Mouse (Mus musculus): ENCODE data around the gene Kcnb1. TPM values are rescaled to one million over a fixed set of nuclear protein-coding genes. Genes with fewer than 3 reads are reported as not detected.

The Kcnb1 gene
- polyA plus RNA-seq, 1 experiment = not detected

- Histone ChIP-seq H3K36me3 (ENCODE audit: control insufficient read depth, insufficient read depth) (no peaks in the 10 kb centered on the region), H3K79me2 (ENCODE audit: control insufficient read depth, insufficient read depth) (no peaks in the 10 kb centered on the region), H3K27me3 (ENCODE audit: control insufficient read depth, insufficient read depth, insufficient read length) (peaks cover 34% of the 10 kb centered on the region), H3K4me3 (ENCODE audit: insufficient read depth, poor library complexity, severe bottlenecking) (no peak overlapping the region), H3K79me3 (ENCODE audit: low read depth) (no peaks in the 10 kb centered on the region), H3ac (ENCODE audit: control insufficient read depth, insufficient read length, low read depth) (no peak overlapping the region)
- TF ChIP-seq FOSL1 (IDR thresholded peaks at IDR 0.05; ENCODE audit: insufficient read depth, low read length, poor library complexity, severe bottlenecking) = no peak
- no peak for TF ChIP-seq CEBPB (IDR thresholded peaks at IDR 0.05; ENCODE audit: low read depth)
- TF ChIP-seq MYOD1 (IDR thresholded peaks at IDR 0.05; ENCODE audit: control insufficient read depth, insufficient read length, low read depth) = no peak
- TF ChIP-seq USF1 (IDR thresholded peaks at IDR 0.05; ENCODE audit: low read depth) = no peak
- no peak for TF ChIP-seq CTCF (IDR thresholded peaks at IDR 0.05; ENCODE audit: control insufficient read depth, insufficient read depth, insufficient read length)
- TF ChIP-seq MYOG (IDR thresholded peaks at IDR 0.05; ENCODE audit: control insufficient read depth, extremely low read depth, insufficient read length) = no peak
- TF ChIP-seq MAX (IDR thresholded peaks at IDR 0.05) = no peak
Measured at GRCm38 (mm10) chr2:167159721-167160120, 30.2 kb downstream of the Kcnb1 start.

DNA sequence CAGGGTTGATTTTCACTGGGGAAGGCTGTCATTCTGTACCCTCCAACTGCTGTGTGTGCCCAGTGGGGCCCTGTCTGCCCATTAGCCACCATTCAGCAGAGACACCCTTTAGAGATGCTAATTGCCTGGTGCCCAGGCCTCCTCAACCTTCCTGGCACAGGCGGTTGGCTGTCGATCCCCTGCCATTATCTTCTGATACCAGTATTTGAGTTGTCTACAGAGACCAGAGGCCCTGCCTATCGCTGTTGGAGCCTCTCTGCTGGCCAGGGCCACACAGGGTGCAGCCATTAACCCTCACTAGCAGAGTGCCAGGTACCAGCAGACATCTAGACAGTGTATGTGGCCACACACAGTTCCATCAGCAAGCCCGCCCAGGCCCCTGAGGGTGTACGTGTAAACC lies 31.2 kb downstream of the Kcnb1 start:
- Histone ChIP-seq H3K4me3 (ENCODE audit: insufficient read depth, poor library complexity, severe bottlenecking) (no peak overlapping the region), H3K79me3 (ENCODE audit: low read depth) (no peaks in the 10 kb centered on the region), H3K36me3 (ENCODE audit: control insufficient read depth, insufficient read depth) (no peaks in the 10 kb centered on the region), H3ac (ENCODE audit: control insufficient read depth, insufficient read length, low read depth) (no peak overlapping the region), H3K27me3 (ENCODE audit: control insufficient read depth, insufficient read depth, insufficient read length) (peaks cover 42% of the 10 kb centered on the region), H3K79me2 (ENCODE audit: control insufficient read depth, insufficient read depth) (no peaks in the 10 kb centered on the region)
- no peak for TF ChIP-seq MYOG (IDR thresholded peaks at IDR 0.05; ENCODE audit: control insufficient read depth, extremely low read depth, insufficient read length)
- TF ChIP-seq MAX (IDR thresholded peaks at IDR 0.05) = no peak
- no peak for TF ChIP-seq CTCF (IDR thresholded peaks at IDR 0.05; ENCODE audit: control insufficient read depth, insufficient read depth, insufficient read length)
- no peak for TF ChIP-seq FOSL1 (IDR thresholded peaks at IDR 0.05; ENCODE audit: insufficient read depth, low read length, poor library complexity, severe bottlenecking)
- TF ChIP-seq USF1 (IDR thresholded peaks at IDR 0.05; ENCODE audit: low read depth) = no peak
- no peak for TF ChIP-seq CEBPB (IDR thresholded peaks at IDR 0.05; ENCODE audit: low read depth)
- no peak for TF ChIP-seq MYOD1 (IDR thresholded peaks at IDR 0.05; ENCODE audit: control insufficient read depth, insufficient read length, low read depth)

DNA sequence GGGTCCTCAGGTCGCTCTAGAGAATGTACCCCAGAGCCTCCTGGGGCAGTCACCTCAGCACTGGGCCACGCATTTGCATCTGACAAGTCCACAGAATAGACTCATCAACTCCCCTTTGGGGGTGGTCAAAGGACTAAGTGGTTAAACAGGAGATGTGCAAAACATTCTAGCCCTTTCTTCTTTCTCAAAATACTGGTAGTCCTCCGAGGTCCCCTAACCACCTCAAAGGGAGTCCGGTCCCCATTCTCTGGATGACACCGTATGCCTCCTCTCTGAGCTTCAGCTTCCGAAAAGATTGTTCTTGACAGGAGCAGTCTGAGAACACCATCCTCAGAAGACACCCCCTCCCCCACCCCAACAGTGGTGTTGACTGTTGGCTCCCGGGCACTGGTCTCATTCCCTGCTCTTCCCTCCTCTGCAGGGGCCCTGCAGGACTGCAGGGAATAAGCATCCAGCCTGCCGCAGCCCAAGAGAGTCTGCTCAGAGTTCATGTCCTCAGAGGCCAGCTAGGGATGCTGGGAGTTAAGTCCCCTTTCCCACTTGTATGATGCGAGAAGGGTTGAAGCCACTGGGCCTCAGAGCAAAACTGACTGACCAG lies 33.7 kb downstream of the Kcnb1 start:
- TF ChIP-seq USF1 (IDR thresholded peaks at IDR 0.05; ENCODE audit: low read depth) (no peak), MAX (IDR thresholded peaks at IDR 0.05) (no peak), MYOD1 (IDR thresholded peaks at IDR 0.05; ENCODE audit: control insufficient read depth, insufficient read length, low read depth) (no peak), MYOG (IDR thresholded peaks at IDR 0.05; ENCODE audit: control insufficient read depth, extremely low read depth, insufficient read length) (no peak), CTCF (IDR thresholded peaks at IDR 0.05; ENCODE audit: control insufficient read depth, insufficient read depth, insufficient read length) (no peak), CEBPB (IDR thresholded peaks at IDR 0.05; ENCODE audit: low read depth) (no peak)
- Histone ChIP-seq H3K4me3 (ENCODE audit: insufficient read depth, poor library complexity, severe bottlenecking) (no peak overlapping the region), H3K79me3 (ENCODE audit: low read depth) (no peaks in the 10 kb centered on the region), H3K36me3 (ENCODE audit: control insufficient read depth, insufficient read depth) (no peaks in the 10 kb centered on the region), H3K27me3 (ENCODE audit: control insufficient read depth, insufficient read depth, insufficient read length) (peaks cover 66% of the 10 kb centered on the region), H3K79me2 (ENCODE audit: control insufficient read depth, insufficient read depth) (no peaks in the 10 kb centered on the region), H3ac (ENCODE audit: control insufficient read depth, insufficient read length, low read depth) (no peak overlapping the region)

GRCm38 (mm10) chr2:167155541-167155973 lies 34.4 kb downstream of the Kcnb1 start:
- Histone ChIP-seq H3ac (ENCODE audit: control insufficient read depth, insufficient read length, low read depth) (no peak overlapping the region), H3K4me3 (ENCODE audit: insufficient read depth, poor library complexity, severe bottlenecking) (no peak overlapping the region), H3K27me3 (ENCODE audit: control insufficient read depth, insufficient read depth, insufficient read length) (peaks cover 68% of the 10 kb centered on the region), H3K79me2 (ENCODE audit: control insufficient read depth, insufficient read depth) (no peaks in the 10 kb centered on the region), H3K79me3 (ENCODE audit: low read depth) (no peaks in the 10 kb centered on the region), H3K36me3 (ENCODE audit: control insufficient read depth, insufficient read depth) (no peaks in the 10 kb centered on the region)
- TF ChIP-seq FOSL1 (IDR thresholded peaks at IDR 0.05; ENCODE audit: insufficient read depth, low read length, poor library complexity, severe bottlenecking) = no peak
- TF ChIP-seq MYOD1 (IDR thresholded peaks at IDR 0.05; ENCODE audit: control insufficient read depth, insufficient read length, low read depth) = no peak
- no peak for TF ChIP-seq CEBPB (IDR thresholded peaks at IDR 0.05; ENCODE audit: low read depth)
- TF ChIP-seq CTCF (IDR thresholded peaks at IDR 0.05; ENCODE audit: control insufficient read depth, insufficient read depth, insufficient read length) = no peak
- TF ChIP-seq MYOG (IDR thresholded peaks at IDR 0.05; ENCODE audit: control insufficient read depth, extremely low read depth, insufficient read length) = no peak
- TF ChIP-seq MAX (IDR thresholded peaks at IDR 0.05) = no peak
- TF ChIP-seq USF1 (IDR thresholded peaks at IDR 0.05; ENCODE audit: low read depth) = no peak

- Histone ChIP-seq H3K79me3 (ENCODE audit: low read depth) (no peaks in the 10 kb centered on the region), H3K27me3 (ENCODE audit: control insufficient read depth, insufficient read depth, insufficient read length) (peaks cover 69% of the 10 kb centered on the region), H3ac (ENCODE audit: control insufficient read depth, insufficient read length, low read depth) (no peak overlapping the region), H3K36me3 (ENCODE audit: control insufficient read depth, insufficient read depth) (no peaks in the 10 kb centered on the region), H3K79me2 (ENCODE audit: control insufficient read depth, insufficient read depth) (no peaks in the 10 kb centered on the region), H3K4me3 (ENCODE audit: insufficient read depth, poor library complexity, severe bottlenecking) (no peak overlapping the region)
- TF ChIP-seq USF1 (IDR thresholded peaks at IDR 0.05; ENCODE audit: low read depth) (no peak), CEBPB (IDR thresholded peaks at IDR 0.05; ENCODE audit: low read depth) (no peak)
Measured at GRCm38 (mm10) chr2:167150880-167151279, 39.1 kb downstream of the Kcnb1 start.

DNA sequence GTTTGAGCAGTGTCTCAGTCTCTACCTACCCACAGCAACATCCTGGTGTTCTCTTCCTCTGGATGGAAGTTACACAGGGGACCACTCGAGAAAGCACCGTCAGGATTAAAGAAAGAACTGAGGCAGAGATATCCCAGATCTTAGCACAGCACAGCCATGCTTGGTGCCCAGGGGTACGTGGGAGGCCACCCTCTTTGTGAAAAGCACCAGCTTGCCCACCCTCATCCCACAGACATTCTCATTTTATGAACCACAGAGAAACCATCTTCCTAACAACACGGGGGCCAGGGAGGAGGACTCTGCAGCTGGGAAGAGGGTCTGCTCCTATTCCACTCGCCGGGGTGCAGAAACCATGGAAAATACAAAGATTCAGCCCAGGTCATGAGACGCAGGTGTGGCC lies 39.8 kb downstream of the Kcnb1 start:
- Histone ChIP-seq H3K79me2 (ENCODE audit: control insufficient read depth, insufficient read depth) (no peaks in the 10 kb centered on the region), H3K79me3 (ENCODE audit: low read depth) (no peaks in the 10 kb centered on the region), H3ac (ENCODE audit: control insufficient read depth, insufficient read length, low read depth) (no peak overlapping the region), H3K36me3 (ENCODE audit: control insufficient read depth, insufficient read depth) (no peaks in the 10 kb centered on the region), H3K4me3 (ENCODE audit: insufficient read depth, poor library complexity, severe bottlenecking) (no peak overlapping the region), H3K27me3 (ENCODE audit: control insufficient read depth, insufficient read depth, insufficient read length) (peaks cover 69% of the 10 kb centered on the region)
- TF ChIP-seq USF1 (IDR thresholded peaks at IDR 0.05; ENCODE audit: low read depth) = no peak
- TF ChIP-seq CEBPB (IDR thresholded peaks at IDR 0.05; ENCODE audit: low read depth) = no peak
- TF ChIP-seq MYOD1 (IDR thresholded peaks at IDR 0.05; ENCODE audit: control insufficient read depth, insufficient read length, low read depth) = no peak
- TF ChIP-seq CTCF (IDR thresholded peaks at IDR 0.05; ENCODE audit: control insufficient read depth, insufficient read depth, insufficient read length) = no peak
- no peak for TF ChIP-seq MAX (IDR thresholded peaks at IDR 0.05)
- TF ChIP-seq FOSL1 (IDR thresholded peaks at IDR 0.05; ENCODE audit: insufficient read depth, low read length, poor library complexity, severe bottlenecking) = no peak
- no peak for TF ChIP-seq MYOG (IDR thresholded peaks at IDR 0.05; ENCODE audit: control insufficient read depth, extremely low read depth, insufficient read length)
